Mouse (Mus musculus) right cerebral cortex, postnatal 14 days (tissue): ENCODE data around the gene Gm20897.
"Not testable (repeated sequence)": the region's sequence is repeated elsewhere in the genome, so short reads cannot be mapped to it uniquely, and the experiment has no call there.

Source experiments
- DNase-seq: peaks from one replicate; pipeline ENCODE4 v3.0.0; 2022

Gm20897 gene

DNA sequence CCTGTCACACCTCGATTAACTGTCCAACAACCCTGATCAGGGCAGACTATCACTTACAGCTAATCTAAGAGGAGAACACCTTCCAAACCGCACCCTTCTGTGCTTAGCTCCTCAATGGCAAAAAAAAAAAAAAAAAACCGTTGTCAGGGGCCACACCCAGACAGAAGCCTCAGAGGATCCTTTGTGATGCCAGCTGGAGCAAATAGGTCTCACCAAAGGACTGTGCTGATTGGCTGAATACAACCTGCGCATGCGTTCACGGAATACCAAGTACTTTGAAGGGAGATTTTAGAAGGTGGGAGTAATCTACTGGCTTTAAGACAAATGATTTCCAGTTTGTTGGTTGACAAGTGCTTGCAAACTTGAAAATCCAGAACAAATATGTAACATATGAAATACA, at the start of gene Gm20897:
Gm20897 (minus strand) TSS at position 101 of the 400 bp plus-strand sequence.
- not testable (repeated sequence) for DNase-seq
